Mouse (Mus musculus) olfactory bulb, adult 2 months (tissue): Measurements from ENCODE around the gene Rbp7.

ENCODE experiments used
- CTCF ChIP-seq: fragments of 200-500 bp; IDR thresholded peaks from 2 replicates; pipeline ENCODE4 v1.5.1; 2012; ENCODE audit warnings: low read depth, mild to moderate bottlenecking, low read length, moderate library complexity; ENCODE audit not compliant: insufficient read depth
- POLR2A ChIP-seq: fragments of 200-500 bp; IDR thresholded peaks from 2 replicates; pipeline ENCODE4 v1.6.1; 2012; ENCODE audit warnings: mild to moderate bottlenecking, low read depth, low read length, moderate library complexity; ENCODE audit not compliant: insufficient read depth

DNA sequence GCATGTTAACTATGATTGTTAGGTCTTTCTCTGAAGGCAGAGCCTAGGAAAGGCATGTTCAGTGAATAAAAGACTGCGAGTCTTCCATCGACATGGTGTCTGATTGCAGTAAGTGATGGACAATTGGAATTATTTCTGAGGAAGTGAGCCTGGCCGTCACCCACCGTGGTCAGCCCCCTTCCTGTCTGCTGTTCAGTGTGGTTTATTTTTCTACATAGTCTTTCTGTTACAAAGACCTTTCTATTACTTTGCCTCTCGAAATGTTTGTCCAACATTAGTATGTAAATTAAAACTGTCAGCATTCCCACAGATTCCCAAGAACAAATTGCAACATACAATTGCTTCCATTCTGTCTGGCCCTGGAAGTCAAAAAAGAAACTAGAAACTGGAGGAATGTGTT, 45.0 kb upstream of the Rbp7 start:
- TF ChIP-seq CTCF (no peak), POLR2A (no peak)
